Mouse (Mus musculus) kidney, embryonic 16.5 days (tissue): Measurements from ENCODE around the gene Inpp5e. TPM values are rescaled to one million over a fixed set of nuclear protein-coding genes. Genes with fewer than 3 reads are reported as not detected.

Source experiments
- ATAC-seq: fragments of 200-750 bp; cut with Nextera tagmentation; 2 replicates; pipeline ENCODE4 v1.8.0; 2017; ENCODE audit warnings: moderate TSS enrichment; ENCODE audit not compliant: low FRiP score, low TSS enrichment
- H3K27ac ChIP-seq: fragments of 300-500 bp; sonication (generic); 2 replicates; pipeline ENCODE4 v1.5.1; 2014; ENCODE audit warnings: low read length
- H3K27me3 ChIP-seq: fragments of 300-500 bp; sonication (generic); 2 replicates; pipeline ENCODE4 v1.6.1; 2014; ENCODE audit warnings: low read length, control low read depth, mixed read lengths; ENCODE audit not compliant: insufficient read depth
- H3K36me3 ChIP-seq: fragments of 300-500 bp; sonication (generic); 2 replicates; pipeline ENCODE4 v1.6.1; 2014; ENCODE audit warnings: low read length, control low read depth, mixed read lengths; ENCODE audit not compliant: insufficient read depth
- H3K4me1 ChIP-seq: fragments of 300-500 bp; sonication (generic); 2 replicates; pipeline ENCODE4 v1.6.1; 2014; ENCODE audit warnings: low read length, control low read depth, mixed read lengths; ENCODE audit not compliant: insufficient read depth
- H3K4me2 ChIP-seq: fragments of 300-500 bp; sonication (generic); replicated peaks from 2 replicates; pipeline ENCODE4 v1.6.1; 2014; ENCODE audit warnings: low read depth, low read length
- H3K4me3 ChIP-seq: fragments of 300-500 bp; sonication (generic); 2 replicates; pipeline ENCODE4 v1.5.1; 2014; ENCODE audit warnings: mild to moderate bottlenecking, low read length
- H3K9ac ChIP-seq: fragments of 300-500 bp; sonication (generic); replicated peaks from 2 replicates; pipeline ENCODE4 v1.6.1; 2014; ENCODE audit warnings: low read length
- H3K9me3 ChIP-seq: fragments of 300-500 bp; sonication (generic); 2 replicates; pipeline ENCODE4 v1.6.1; 2016; ENCODE audit warnings: low read length, control low read depth
- WGBS: fragments of 180-500 bp; shearing (Covaris S2); extraction: QIAGEN DNeasy Blood & Tissue Kit; methylation state at CpG from one replicate; pipeline ENCODE4 v1.1.7; 2014; 5-methylcytosine and 5-hydroxymethylcytosine counted together
- polyA plus RNA-seq: library from polyadenylated mRNA; unstranded; fragments of >200 nt; fragmentation: Nextera tagmentation; extraction: Ambion mirVana; gene quantifications from 2 replicates; pipeline ENCODE4 v1.2.1, GENCODE M21; 2015

The Inpp5e gene
- polyA plus RNA-seq: 24.9 and 26.6 TPM in 2 replicates

DNA sequence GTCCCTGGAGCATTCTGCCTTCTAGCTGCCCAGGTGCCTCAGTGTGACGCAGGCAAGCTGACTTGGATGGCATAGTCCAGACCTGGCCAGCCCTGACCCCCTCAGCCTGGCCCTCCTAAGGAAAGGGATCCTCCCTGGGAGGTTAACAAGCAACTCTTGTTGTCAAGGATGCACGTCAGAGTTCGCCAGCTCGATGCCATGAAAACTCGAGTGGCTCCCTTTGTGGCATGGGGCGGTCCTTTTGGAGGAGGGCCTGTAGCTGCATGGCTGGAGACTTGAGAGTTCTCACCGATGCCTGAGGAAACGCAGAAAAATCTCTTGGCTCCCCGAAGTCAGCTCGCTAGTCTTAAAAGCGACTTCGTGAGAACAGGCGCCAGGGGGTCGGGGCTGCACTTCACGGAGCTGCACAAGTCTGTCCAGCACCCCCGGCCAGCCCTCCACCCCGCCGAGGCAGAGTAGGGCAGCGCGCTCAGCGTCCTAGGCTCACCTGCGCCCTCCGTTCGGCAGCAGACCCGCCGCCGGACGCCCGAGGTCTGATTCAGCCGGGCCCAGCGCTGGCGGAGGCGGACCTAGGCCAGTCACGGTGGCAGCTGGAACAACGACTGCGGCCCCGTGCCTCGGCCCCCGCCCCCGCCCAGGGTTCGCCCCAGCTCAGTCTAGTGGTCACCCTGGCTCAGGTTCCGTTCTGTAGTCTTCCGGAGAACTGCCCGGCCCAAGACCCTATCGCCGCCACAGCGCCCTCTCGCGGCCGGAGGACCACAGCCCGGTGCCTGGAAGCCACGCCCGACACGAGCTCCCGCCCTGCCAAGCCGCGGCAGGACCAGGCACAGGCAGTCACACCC lies at the start of gene Inpp5e:
Inpp5e (minus strand) TSS at position 689 of the 842 bp plus-strand sequence.
- Histone ChIP-seq H3K27me3 (no peaks in the 10 kb centered on the region), H3K36me3 (peaks cover 24% of the 10 kb centered on the region), H3K9ac (peak within 1 kb of the TSS; percentile 93), H3K4me3 (peak within 1 kb of the TSS; percentile 91), H3K4me2 (peak within 1 kb of the TSS; percentile 75), H3K27ac (peak within 1 kb of the TSS; percentile 85), H3K4me1 (peaks cover 36% of the 10 kb centered on the region), H3K9me3 (no peaks in the 10 kb centered on the region)
- under 1% methylated on average over 57 of the region's 57 CpGs for WGBS
- peak; percentile 97 for ATAC-seq

DNA sequence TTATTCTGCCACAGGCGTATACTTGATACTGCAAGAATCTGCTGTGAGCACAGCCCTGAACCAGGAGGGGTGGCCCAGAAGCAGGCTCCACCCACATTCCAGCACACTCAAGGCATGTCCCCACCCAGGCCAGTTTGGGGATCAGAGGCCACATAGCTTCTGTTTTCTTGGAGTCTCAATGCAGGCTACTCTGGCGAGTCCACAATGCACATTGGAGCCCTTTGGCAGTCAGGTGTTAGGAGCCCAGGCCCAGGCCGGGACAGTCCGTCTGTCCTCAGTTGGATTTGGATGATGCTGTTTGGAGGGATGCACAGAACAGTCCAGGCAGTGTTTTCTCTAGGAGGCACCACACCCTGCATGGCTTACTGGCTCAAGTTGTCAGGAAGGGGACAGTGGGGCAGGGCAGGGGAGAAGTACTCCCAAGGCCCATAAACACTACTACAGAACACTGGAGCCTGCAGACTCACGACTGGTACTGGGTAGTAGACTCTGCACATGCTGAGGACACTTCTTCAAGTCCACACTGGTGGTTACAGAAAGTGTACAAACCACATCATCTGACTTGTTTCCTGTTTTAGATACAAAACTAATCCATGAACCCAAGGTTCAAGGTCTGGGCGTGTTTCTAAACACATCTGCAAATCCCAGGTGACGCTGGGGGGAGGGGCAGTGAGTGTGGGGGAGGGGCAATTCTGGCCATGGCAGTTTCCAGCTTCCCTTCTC lies 49.6 kb upstream of the Inpp5e start:
- peak overlapping the region; percentile 83 for H3K27ac ChIP-seq
- no peak overlapping the region for H3K4me3 ChIP-seq
- no peaks in the 10 kb centered on the region for H3K27me3 ChIP-seq
- H3K36me3 ChIP-seq: peaks cover 42% of the 10 kb centered on the region
- H3K4me1 ChIP-seq: peaks cover 26% of the 10 kb centered on the region
- peak overlapping the region; percentile 27; the same call in 1 of the 2 replicates for H3K9ac ChIP-seq
- 34% methylated on average over 7 of the region's 7 CpGs for WGBS
- H3K9me3 ChIP-seq: no peaks in the 10 kb centered on the region
- no peak overlapping the region for H3K4me2 ChIP-seq
- peak; percentile 79 for ATAC-seq

DNA sequence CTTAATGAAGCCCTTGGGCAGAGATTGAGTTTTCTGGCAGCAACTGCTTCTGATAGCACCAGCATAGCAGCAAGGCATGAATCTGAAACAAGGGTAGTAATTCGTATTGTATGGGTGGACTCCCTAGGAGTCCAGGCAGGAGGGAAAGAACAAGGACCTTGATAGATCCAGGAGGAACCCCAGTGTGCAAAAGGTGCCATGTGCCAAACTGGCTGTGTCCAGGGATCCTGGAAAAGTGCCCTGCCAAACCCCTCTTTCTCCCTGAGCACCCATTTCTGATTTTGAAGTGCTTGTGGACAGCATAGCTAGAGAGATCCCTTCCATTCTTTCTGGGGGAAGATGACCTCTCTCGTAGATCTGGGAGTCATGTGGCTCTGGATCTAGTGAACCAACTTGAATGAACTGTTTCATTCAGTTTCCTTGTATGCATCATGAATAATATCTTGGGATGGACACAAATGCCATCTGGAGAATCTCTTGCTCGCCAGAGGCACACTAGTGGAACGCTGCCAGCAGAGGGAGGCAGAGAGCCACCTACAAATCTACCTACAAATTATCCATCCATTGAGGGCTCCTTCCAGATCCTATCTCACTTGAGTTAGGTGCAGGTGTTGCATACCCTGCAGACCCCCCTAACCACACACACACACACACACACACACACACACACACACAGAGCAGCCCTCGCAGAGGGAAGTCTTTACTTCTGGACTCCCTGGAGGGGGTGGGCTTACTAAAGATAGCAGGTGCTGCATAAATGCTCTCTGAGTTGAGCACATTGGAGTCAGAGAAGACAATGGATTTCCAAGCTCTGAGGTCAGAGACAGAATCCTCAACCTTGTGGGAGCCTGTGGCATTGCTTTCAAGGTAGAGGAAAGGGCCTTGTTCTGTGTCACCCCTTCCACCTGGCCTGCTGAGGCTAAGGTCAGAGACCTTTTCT lies 40.4 kb upstream of the Inpp5e start:
- no peak overlapping the region for H3K27ac ChIP-seq
- no peaks in the 10 kb centered on the region for H3K36me3 ChIP-seq
- ATAC-seq: no peak

DNA sequence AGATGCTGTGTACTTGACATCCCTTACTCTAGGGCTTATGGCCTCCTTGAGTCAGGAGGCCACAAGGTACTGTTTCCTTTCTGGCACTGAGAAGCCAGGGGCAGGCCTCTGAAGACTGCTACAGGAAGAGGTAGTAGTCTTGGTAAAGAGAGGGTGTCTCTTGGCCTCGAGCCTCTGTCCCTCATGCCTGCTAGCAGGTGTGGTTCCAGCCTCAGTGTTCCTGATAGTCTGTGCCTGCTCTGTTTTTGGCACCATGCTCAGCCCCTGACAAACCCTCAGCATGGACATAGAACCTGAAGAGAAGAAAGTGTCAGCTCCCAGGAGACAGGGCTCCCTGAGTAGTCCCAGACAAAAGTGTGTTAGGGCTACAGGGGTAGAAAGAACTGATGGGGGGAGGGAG lies 38.4 kb upstream of the Inpp5e start:
- Histone ChIP-seq H3K27ac (no peak overlapping the region), H3K9ac (peak overlapping the region; percentile 35), H3K4me1 (peaks cover 29% of the 10 kb centered on the region), H3K36me3 (no peaks in the 10 kb centered on the region), H3K4me2 (no peak overlapping the region), H3K27me3 (no peaks in the 10 kb centered on the region), H3K4me3 (no peak overlapping the region), H3K9me3 (no peaks in the 10 kb centered on the region)
- WGBS: 83% methylated on average over 1 of the region's 1 CpGs
- ATAC-seq: no peak

More for the DNA sequence above, 40.4 kb upstream of the Inpp5e start:
- no peak overlapping the region for H3K4me2 ChIP-seq
- WGBS: 22% methylated on average over 5 of the region's 5 CpGs
- H3K9me3 ChIP-seq: no peaks in the 10 kb centered on the region
- H3K4me1 ChIP-seq: peaks cover 14% of the 10 kb centered on the region
- no peak overlapping the region for H3K4me3 ChIP-seq
- no peaks in the 10 kb centered on the region for H3K27me3 ChIP-seq
- no peak overlapping the region for H3K9ac ChIP-seq

DNA sequence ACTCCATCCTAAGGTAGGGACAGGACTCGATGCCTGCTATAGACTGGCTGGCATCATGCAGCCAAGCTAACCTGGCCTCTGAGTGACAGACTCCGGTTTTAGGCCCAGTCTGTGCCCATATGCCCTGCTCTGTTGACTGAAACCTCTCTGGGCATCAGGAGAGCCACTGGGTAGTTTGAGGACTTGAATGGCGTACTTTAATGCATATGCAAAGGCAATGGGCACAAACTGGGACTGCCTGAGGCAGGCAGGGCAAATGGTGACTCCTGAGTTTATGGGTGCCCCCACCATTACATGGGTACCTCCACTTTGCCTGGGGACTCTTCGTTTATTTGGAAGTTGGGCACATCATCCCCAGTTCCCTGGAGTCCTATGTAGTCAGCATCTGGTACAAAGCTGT lies 37.7 kb upstream of the Inpp5e start:
- H3K4me2 ChIP-seq: peak overlapping the region; percentile 92
- H3K4me3 ChIP-seq: peak overlapping the region; percentile 68
- no peaks in the 10 kb centered on the region for H3K9me3 ChIP-seq
- H3K36me3 ChIP-seq: peaks cover 2% of the 10 kb centered on the region; the same call in 1 of the 2 replicates
- H3K27me3 ChIP-seq: no peaks in the 10 kb centered on the region
- 73% methylated on average over 4 of the region's 4 CpGs for WGBS
- peaks cover 29% of the 10 kb centered on the region for H3K4me1 ChIP-seq
- peak overlapping the region; percentile 88 for H3K27ac ChIP-seq
- ATAC-seq: no peak
- peak overlapping the region; percentile 78 for H3K9ac ChIP-seq

DNA sequence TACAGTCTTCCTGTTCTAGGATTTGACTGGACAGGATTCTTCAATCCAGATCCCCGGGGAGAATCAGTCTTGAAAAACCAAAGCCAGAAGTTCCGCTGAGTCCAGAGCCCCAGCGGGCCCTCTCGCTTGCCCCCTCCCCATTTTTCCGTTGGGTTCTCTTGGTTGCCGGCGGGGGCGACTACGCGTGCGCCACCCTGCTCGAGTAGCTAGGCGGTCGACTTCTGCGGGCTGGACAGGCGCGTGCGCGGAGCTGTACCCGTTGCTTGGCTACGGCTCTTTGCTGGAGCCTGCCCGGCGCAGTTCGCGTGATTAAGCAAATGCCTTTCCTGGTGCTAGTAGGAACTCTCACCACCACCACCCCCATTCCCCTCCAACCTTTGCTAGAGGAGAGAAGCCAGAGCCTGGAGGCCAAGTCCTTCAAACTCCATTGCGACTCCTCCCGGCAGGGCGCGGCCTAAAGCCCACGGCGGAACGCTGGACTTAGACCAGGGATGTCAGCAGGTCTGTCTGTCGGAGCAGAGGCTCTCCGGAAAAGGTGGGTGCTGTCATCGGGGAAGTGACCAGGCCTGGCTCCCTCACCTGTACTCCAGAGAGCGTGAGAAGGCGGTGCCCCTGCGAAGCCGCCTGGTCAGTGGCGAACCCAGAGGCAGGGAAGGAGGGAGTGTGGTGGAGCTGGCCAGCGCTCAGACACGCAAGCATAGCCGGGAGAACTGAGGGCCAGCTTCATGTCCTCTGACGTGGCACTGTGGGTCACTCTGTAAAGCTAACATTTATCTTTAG lies 36.9 kb upstream of the Inpp5e start:
- ATAC-seq: peak; percentile 93
- Histone ChIP-seq H3K27ac (peak overlapping the region; percentile 88), H3K36me3 (peaks cover 10% of the 10 kb centered on the region), H3K4me1 (peaks cover 29% of the 10 kb centered on the region), H3K4me2 (peak overlapping the region; percentile 92), H3K27me3 (no peaks in the 10 kb centered on the region), H3K9me3 (no peaks in the 10 kb centered on the region), H3K4me3 (peak overlapping the region; percentile 68), H3K9ac (peak overlapping the region; percentile 78)
- WGBS: under 1% methylated on average over 44 of the region's 44 CpGs

DNA sequence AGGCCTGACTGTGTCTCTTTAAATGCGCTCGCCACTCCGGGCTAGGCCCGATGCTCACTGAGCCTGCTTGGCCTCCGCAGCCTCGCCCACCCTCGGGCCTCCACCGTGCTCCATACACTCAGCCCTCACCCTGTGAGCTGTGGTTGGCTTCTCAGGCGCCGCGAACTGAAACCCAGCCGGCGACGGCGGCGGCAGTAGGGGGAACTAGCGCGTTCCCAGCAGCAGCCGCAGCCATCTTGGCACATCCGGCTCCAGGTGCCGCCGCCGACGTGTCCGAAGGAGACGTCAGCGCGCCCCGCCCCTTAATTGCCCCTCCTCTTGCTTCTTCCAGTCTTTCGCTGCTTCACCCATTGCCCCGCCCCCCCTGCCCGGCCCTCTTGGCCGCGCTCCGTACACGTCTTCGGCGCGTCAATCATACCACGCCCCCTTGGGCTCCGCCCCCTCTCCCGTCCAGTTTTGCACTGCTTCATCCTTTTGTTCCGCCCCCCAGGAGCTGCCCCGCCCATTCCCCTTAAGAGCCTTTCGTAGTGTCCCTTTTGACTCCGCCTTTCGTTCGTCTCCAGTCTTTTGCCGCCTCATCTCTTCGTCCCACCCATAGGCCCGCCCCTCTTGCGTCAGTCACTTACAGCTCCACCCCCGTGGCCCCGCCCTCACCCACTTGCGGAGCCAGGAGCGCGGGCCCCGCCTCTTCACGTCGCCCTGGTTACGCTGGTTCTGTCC lies 36.1 kb upstream of the Inpp5e start, which contains the start of gene Sec16a:
Sec16a (minus strand) TSS at position 271 of the 720 bp plus-strand sequence.
- WGBS: under 1% methylated on average over 60 of the region's 61 CpGs
- H3K4me2 ChIP-seq: peak within 1 kb of the TSS; percentile 92
- peak within 1 kb of the TSS; percentile 88 for H3K27ac ChIP-seq
- H3K27me3 ChIP-seq: no peaks in the 10 kb centered on the region
- peaks cover 16% of the 10 kb centered on the region for H3K36me3 ChIP-seq
- ATAC-seq: peak; percentile 93
- peak within 1 kb of the TSS; percentile 68 for H3K4me3 ChIP-seq
- H3K9ac ChIP-seq: peak within 1 kb of the TSS; percentile 93
- H3K9me3 ChIP-seq: no peaks in the 10 kb centered on the region
- peaks cover 29% of the 10 kb centered on the region for H3K4me1 ChIP-seq

DNA sequence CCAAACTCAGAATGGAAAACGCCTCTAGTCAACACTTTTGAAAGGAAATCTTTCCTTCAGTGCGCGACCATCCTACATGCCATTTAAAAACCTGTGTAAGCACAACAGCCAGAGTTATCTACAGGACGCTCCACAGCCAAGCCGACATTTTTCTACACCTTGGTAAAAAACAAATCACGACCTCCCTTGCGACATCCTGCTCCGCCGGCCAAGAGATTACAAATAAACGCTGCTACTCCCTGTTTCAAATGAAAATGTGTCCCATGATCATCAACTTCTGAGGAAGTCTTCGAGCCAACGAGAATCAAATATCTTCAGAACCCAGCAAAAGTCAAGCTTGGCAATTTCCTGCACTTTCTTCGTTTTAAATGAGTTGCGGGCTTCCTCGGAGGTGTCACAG lies 35.4 kb upstream of the Inpp5e start:
- Histone ChIP-seq H3K4me2 (peak overlapping the region; percentile 79), H3K4me1 (peaks cover 29% of the 10 kb centered on the region), H3K27me3 (no peaks in the 10 kb centered on the region), H3K36me3 (peaks cover 24% of the 10 kb centered on the region), H3K27ac (peak overlapping the region; percentile 71), H3K9me3 (no peaks in the 10 kb centered on the region), H3K4me3 (peak overlapping the region; percentile 68), H3K9ac (peak overlapping the region; percentile 93)
- WGBS: 3% methylated on average over 15 of the region's 15 CpGs
- ATAC-seq: no peak
